Mouse (Mus musculus) liver, adult 2 months (tissue): ENCODE measurements at regions not wholly inside any gene's neighbourhood (a gene's known extent, or its start where the extent isn't known, plus 50 kb on each side); places are given as distances from the start of the nearest gene placed in this dataset.
"Not testable (repeated sequence)": the region's sequence is repeated elsewhere in the genome, so short reads cannot be mapped to it uniquely, and the experiment has no call there.

Experiments used
- DNase-seq: peaks from one replicate; pipeline ENCODE4 v3.0.0-alpha.2; 2011; ENCODE audit warnings: low read depth, low spot score; ENCODE audit errors: extremely low read depth
- H3K27ac ChIP-seq: fragments of 200-500 bp; replicated peaks from 2 replicates; pipeline ENCODE4 v1.5.1; 2012; ENCODE audit warnings: low read depth, mild to moderate bottlenecking, control low read depth, inconsistent platforms, low read length; ENCODE audit not compliant: insufficient read depth
- H3K27me3 ChIP-seq: fragments of 200-500 bp; 2 replicates; pipeline ENCODE4 v1.6.1; 2012; ENCODE audit warnings: mild to moderate bottlenecking, moderate library complexity, low read length, inconsistent platforms; ENCODE audit not compliant: control insufficient read depth, insufficient read depth
- H3K36me3 ChIP-seq: fragments of 200-500 bp; 2 replicates; pipeline ENCODE4 v1.6.1; 2012; ENCODE audit warnings: low read length, inconsistent platforms; ENCODE audit not compliant: control insufficient read depth, insufficient read depth
- H3K4me1 ChIP-seq: fragments of 200-500 bp; 2 replicates; pipeline ENCODE4 v1.6.1; 2011; ENCODE audit warnings: low read length; ENCODE audit not compliant: control insufficient read depth, insufficient read depth
- H3K4me3 ChIP-seq: fragments of 200-500 bp; 2 replicates; pipeline ENCODE4 v1.5.1; 2011; ENCODE audit warnings: low read depth, mild to moderate bottlenecking, control low read depth, low read length, moderate library complexity; ENCODE audit not compliant: insufficient read depth
- H3K79me2 ChIP-seq: fragments of 200-500 bp; 2 replicates; pipeline ENCODE4 v1.6.1; 2012; ENCODE audit warnings: inconsistent platforms, mild to moderate bottlenecking, low read length, moderate library complexity; ENCODE audit not compliant: control insufficient read depth, insufficient read depth
- H3K9ac ChIP-seq: fragments of 200-500 bp; 2 replicates; pipeline ENCODE4 v1.6.1; 2012; ENCODE audit warnings: low read depth, mild to moderate bottlenecking, control low read depth, inconsistent platforms, low read length
- CTCF ChIP-seq: fragments of 200-500 bp; IDR thresholded peaks from 2 replicates; pipeline ENCODE4 v1.5.1; 2011; ENCODE audit warnings: low read depth, low read length, control low read depth
- POLR2A ChIP-seq: fragments of 200-500 bp; IDR thresholded peaks from 2 replicates; pipeline ENCODE4 v1.6.1; 2011; ENCODE audit warnings: low read length, control low read depth; ENCODE audit not compliant: insufficient read depth; ENCODE audit errors: extremely low read depth
- WGBS: fragments of 180-500 bp; shearing (Covaris S2); methylation state at CpG from one replicate; pipeline ENCODE4 v1.1.7; 2018; 5-methylcytosine and 5-hydroxymethylcytosine counted together

DNA sequence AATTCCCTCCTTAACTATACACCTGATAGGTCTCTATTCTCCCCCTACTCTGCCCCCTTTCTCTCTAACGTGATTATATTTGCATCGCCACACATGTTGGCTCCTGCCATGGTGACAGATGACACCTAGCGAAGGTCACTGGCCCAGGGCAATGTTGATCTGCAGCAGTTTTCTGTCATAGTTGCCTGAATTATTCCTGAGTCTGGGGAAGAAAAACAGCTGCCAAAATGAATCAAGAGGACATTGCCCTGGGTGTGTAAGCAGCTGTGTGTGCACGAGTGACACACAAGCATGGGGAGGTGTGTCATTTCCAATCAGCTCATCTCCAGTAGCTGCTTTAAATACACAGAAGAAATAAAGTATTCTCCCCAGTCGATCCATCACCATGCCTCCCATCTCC lies 592.5 kb downstream of the Pdcd6ip start:
- peak; percentile 78 for DNase-seq
- H3K79me2 ChIP-seq, result peaks cover 2% of the 10 kb centered on the region; the same call in 1 of the 2 replicates
- no peak overlapping the region for H3K9ac ChIP-seq
- H3K36me3 ChIP-seq, result no peaks in the 10 kb centered on the region
- no peak for TF ChIP-seq CTCF
- TF ChIP-seq POLR2A, result no peak
- H3K4me3 ChIP-seq, result no peak overlapping the region
- no peak overlapping the region for H3K27ac ChIP-seq
- H3K27me3 ChIP-seq, result no peaks in the 10 kb centered on the region
- WGBS, result 18% methylated on average over 5 of the region's 5 CpGs
- H3K4me1 ChIP-seq, result peaks cover 12% of the 10 kb centered on the region

DNA sequence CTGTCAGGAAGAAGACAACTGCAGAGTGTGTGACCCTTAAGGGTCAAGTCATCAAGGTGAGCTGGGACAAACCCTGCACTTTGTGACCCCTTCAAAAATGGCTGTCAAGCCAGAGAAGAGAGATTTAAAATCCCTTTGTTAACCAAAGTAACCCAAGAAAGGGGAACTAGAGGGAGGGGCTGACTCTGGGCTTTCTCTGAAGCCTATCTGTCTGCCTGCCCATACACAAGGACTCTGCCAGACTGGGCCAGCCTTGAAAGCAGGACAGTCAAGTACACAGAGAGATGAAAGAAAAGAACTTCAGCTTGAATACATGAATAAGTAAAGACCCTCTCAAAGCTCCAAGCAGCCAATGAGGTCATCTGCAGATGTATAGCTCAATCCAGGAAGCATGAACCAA lies 595.3 kb downstream of the Pdcd6ip start:
- Histone ChIP-seq H3K4me3 (no peak overlapping the region), H3K27me3 (no peaks in the 10 kb centered on the region), H3K79me2 (peaks cover 2% of the 10 kb centered on the region; the same call in 1 of the 2 replicates), H3K9ac (no peak overlapping the region), H3K27ac (no peak overlapping the region), H3K36me3 (no peaks in the 10 kb centered on the region), H3K4me1 (peaks cover 3% of the 10 kb centered on the region; the same call in 1 of the 2 replicates)
- DNase-seq, result no peak
- no peak for TF ChIP-seq CTCF
- TF ChIP-seq POLR2A, result no peak

DNA sequence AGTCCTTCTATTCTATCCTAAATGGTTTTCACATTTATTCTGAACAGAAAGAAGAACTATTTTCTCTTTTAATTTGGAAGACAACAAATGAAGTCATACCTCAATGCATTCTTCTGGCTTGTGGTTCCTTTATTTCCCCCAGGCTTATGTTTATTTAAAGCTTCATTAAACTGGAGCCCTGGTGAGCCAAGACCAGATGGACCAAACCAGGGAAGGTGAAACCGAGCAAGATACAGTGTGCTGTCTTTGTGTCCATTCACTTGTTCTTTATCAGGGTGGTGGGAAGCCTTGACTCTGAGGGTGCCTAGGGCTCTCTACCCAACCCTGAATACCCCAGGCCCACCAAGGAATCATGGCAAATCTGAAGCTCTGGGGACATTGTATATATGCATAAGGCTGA lies 606.3 kb downstream of the Pdcd6ip start:
- Histone ChIP-seq H3K4me3 (no peak overlapping the region), H3K27ac (no peak overlapping the region), H3K4me1 (no peaks in the 10 kb centered on the region), H3K36me3 (no peaks in the 10 kb centered on the region), H3K79me2 (no peaks in the 10 kb centered on the region), H3K27me3 (no peaks in the 10 kb centered on the region), H3K9ac (no peak overlapping the region)
- 79% methylated on average over 1 of the region's 1 CpGs for WGBS
- no peak for DNase-seq
- TF ChIP-seq POLR2A (no peak), CTCF (no peak)

DNA sequence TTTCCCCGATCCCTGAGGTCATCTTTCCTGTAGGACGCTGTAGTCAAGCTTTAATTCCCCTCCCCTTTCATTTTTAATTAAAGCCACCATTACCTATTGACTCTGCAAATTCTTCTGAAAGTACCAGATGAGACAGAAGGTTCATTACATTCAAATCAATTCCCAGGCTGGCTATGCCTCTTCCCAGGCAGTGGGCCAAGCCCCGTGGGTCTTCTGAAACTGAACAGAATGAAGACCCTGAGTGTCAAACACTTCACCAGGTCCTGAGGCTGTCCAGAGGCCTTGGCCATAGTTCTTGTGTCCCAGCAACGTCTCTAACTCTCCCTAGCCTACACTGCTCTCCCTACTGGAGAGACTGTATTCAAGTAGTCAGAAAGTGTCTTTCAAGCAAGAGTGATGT lies 607.4 kb downstream of the Pdcd6ip start:
- Histone ChIP-seq H3K4me1 (no peaks in the 10 kb centered on the region), H3K9ac (no peak overlapping the region), H3K79me2 (no peaks in the 10 kb centered on the region), H3K4me3 (no peak overlapping the region), H3K27ac (no peak overlapping the region), H3K27me3 (no peaks in the 10 kb centered on the region), H3K36me3 (no peaks in the 10 kb centered on the region)
- no peak for TF ChIP-seq POLR2A
- no peak for TF ChIP-seq CTCF
- no peak for DNase-seq
- WGBS, result 80% methylated on average over 4 of the region's 4 CpGs

DNA sequence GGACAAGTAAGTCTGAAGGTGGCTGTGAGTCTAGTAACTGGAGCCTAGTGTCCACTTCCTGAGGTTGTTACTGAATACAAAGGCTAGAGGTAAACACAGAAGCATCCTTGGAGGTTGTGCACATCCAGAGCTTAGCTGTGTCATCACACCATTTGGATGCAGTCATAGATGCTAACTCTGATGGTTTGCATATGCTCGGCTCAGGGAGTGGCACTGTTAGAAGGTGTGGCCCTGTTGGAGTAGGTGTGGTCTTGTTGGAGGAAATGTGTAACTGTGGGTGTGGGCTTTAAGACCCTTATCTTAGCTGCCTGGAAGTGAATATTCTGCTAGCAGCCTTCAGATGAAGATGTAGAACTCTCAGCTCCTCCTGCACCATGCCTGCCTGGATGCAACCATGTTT lies 612.6 kb downstream of the Pdcd6ip start:
- not testable (repeated sequence) for H3K9ac ChIP-seq, H3K79me2 ChIP-seq, DNase-seq, H3K27me3 ChIP-seq, H3K4me3 ChIP-seq, H3K4me1 ChIP-seq, H3K27ac ChIP-seq, H3K36me3 ChIP-seq
- 97% methylated on average over 1 of the region's 1 CpGs for WGBS

DNA sequence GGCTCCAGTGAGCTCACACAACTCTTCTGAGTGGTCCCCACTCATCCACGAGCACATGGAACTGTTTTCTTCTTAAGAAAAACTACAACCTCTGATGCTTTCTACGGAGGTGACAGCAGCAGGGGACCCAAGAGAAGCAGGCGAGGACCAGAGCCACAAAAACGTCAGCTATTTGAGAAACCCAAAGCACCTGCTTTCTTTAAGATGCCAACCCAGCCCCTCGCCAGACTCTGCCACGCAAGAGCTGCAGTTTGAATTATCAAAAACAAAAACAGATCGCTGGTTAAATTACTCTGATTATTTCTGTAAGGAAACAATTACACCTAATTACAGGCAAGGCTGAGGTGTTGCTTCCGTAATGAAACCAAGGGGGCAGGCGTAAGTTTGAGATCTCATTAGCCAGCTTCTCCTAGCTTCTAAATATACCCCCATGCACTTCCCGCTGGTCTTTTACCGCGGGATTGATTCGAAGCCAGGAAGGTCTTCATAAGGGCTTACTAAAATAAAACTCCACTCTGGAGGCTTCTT lies 614.1 kb downstream of the Pdcd6ip start:
- no peaks in the 10 kb centered on the region for H3K79me2 ChIP-seq
- H3K27ac ChIP-seq, result no peak overlapping the region
- no peaks in the 10 kb centered on the region for H3K36me3 ChIP-seq
- DNase-seq, result no peak
- no peaks in the 10 kb centered on the region for H3K27me3 ChIP-seq
- H3K4me1 ChIP-seq, result no peaks in the 10 kb centered on the region; the same call in 1 of the 2 replicates
- TF ChIP-seq POLR2A, result no peak
- TF ChIP-seq CTCF, result no peak
- no peak overlapping the region for H3K9ac ChIP-seq
- no peak overlapping the region for H3K4me3 ChIP-seq
- 86% methylated on average over 13 of the region's 13 CpGs for WGBS
